Mouse (Mus musculus) liver, embryonic 14.5 days (tissue): ENCODE measurements around the gene P2rx1. TPM values are rescaled to one million over a fixed set of nuclear protein-coding genes. Genes with fewer than 3 reads are reported as not detected.

ENCODE experiments used
- ATAC-seq: fragments of 200-750 bp; cut with Nextera tagmentation; 2 replicates; pipeline ENCODE4 v1.8.0; 2017; ENCODE audit warnings: moderate number of reproducible peaks, mild to moderate bottlenecking, moderate library complexity; ENCODE audit not compliant: insufficient read depth
- DNase-seq, 3 experiments: peaks; one replicate each; pipeline ENCODE4 v3.0.0-alpha.2; 2012 to 2013; ENCODE audit warnings: low read depth in 3 of 3, low spot score in 3 of 3
- H3K27ac ChIP-seq: fragments of 300-500 bp; sonication (generic); 2 replicates; pipeline ENCODE4 v1.5.1; 2014; ENCODE audit warnings: moderate library complexity, mild to moderate bottlenecking, control low read depth, inconsistent platforms
- H3K27me3 ChIP-seq: fragments of 300-500 bp; sonication (generic); 2 replicates; pipeline ENCODE4 v1.6.1; 2014; ENCODE audit warnings: mild to moderate bottlenecking, low read length, moderate library complexity; ENCODE audit not compliant: control insufficient read depth, insufficient read depth
- H3K36me3 ChIP-seq: fragments of 300-500 bp; sonication (generic); replicated peaks from 2 replicates; pipeline ENCODE4 v1.6.1; 2014; ENCODE audit warnings: low read depth; ENCODE audit not compliant: control insufficient read depth, insufficient read depth
- H3K4me1 ChIP-seq, 2 experiments: fragments of 200-500 bp in 1 of 2; fragments of 300-500 bp in 1 of 2; sonication (generic) in 1 of 2; replicated peaks; 2 replicates each; pipeline ENCODE4 v1.6.1; 2012 to 2014; ENCODE audit warnings: antibody characterized with exemption in 1 of 2, inconsistent platforms in 1 of 2, low read length in 1 of 2; ENCODE audit not compliant: control insufficient read depth in 2 of 2, insufficient read depth in 2 of 2
- H3K4me2 ChIP-seq: fragments of 300-500 bp; sonication (generic); 2 replicates; pipeline ENCODE4 v1.6.1; 2014; ENCODE audit warnings: low read depth, mild to moderate bottlenecking, control low read depth, moderate library complexity
- H3K4me3 ChIP-seq, 2 experiments: fragments of 200-500 bp in 1 of 2; fragments of 300-500 bp in 1 of 2; sonication (generic) in 1 of 2; 2 replicates each; pipeline ENCODE4 v1.5.1; 2012 to 2014; ENCODE audit warnings: low read depth in 2 of 2, low read length in 2 of 2, mild to moderate bottlenecking in 2 of 2, control low read depth in 1 of 2, inconsistent platforms in 1 of 2, moderate library complexity in 1 of 2; ENCODE audit not compliant: insufficient read depth in 1 of 2
- H3K9ac ChIP-seq: fragments of 300-500 bp; sonication (generic); replicated peaks from 2 replicates; pipeline ENCODE4 v1.6.1; 2014; ENCODE audit warnings: mild to moderate bottlenecking, control low read depth, moderate library complexity
- H3K9me3 ChIP-seq: fragments of 300-500 bp; sonication (generic); 2 replicates; pipeline ENCODE4 v1.6.1; 2016; ENCODE audit warnings: low read length, mixed read lengths; ENCODE audit not compliant: control insufficient read depth
- CTCF ChIP-seq: IDR thresholded peaks from 2 replicates; pipeline ENCODE4 v1.5.1; 2016; ENCODE audit warnings: antibody characterized with exemption, low read depth, control low read depth
- EP300 ChIP-seq: IDR thresholded peaks from 2 replicates; pipeline ENCODE4 v1.6.1; 2016; ENCODE audit warnings: antibody characterized with exemption, low read depth
- WGBS: fragments of 180-500 bp; shearing (Covaris S2); extraction: QIAGEN DNeasy Blood & Tissue Kit; methylation state at CpG from one replicate; pipeline ENCODE4 v1.1.7; 2014; ENCODE audit not compliant: insufficient replicate concordance; 5-methylcytosine and 5-hydroxymethylcytosine counted together
- polyA plus RNA-seq, 2 experiments: library from polyadenylated mRNA; depleted of rRNA in 1 of 2; stranded (reverse) in 1 of 2; unstranded in 1 of 2; fragments of >200 nt; fragmentation: Nextera tagmentation in 1 of 2; extraction: Ambion mirVana in 1 of 2; gene quantifications; 2 replicates each; pipeline versions ENCODE4 v1.2.1 to v1.2.3; 2012 to 2014

P2rx1 gene
- polyA plus RNA-seq, 2 experiments, result 4.6 to 6.8 TPM

DNA sequence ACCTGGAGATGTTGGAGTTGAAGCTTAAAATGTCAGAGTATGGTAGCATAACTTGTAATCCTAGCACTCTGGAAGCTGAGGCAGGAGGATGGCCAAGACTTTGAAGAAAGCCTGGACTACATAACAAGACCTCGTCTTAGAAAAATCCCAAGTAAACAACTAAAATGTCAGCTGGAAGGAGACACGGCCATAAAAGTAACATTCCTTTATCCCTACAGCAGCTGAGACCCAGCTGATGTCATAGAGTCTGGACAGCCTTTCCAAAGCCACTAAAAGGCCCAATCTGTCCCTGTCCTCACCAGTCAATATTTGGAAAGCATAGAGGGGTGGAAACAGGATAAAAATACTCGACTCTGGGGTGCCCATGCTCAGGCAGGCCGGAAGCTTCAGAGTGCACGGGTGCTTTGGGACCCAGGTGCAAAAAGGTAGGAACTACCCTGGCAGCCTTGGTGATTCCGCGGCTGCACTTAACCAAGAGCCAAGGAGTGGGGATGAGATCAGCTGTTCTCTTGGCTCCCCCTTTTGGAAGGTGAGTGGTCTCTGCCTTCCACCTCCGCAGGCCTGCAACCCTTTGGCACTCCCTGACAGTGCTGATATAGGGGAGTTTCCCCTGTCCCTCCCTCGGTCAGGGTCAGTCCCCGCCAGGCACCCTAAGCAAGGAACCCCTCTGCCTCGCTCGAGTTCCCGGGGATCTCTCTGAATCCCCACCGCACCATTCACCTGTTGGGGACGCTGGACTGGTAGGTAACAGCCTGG lies 38.8 kb upstream of the P2rx1 start:
- peak overlapping the region in 1 of 2 experiments; percentile 50; a peak in 1 of 4 replicates for H3K4me3 ChIP-seq
- H3K36me3 ChIP-seq, result no peaks in the 10 kb centered on the region
- WGBS, result 25% methylated on average over 15 of the region's 15 CpGs
- no peak overlapping the region for H3K27ac ChIP-seq
- H3K27me3 ChIP-seq, result peaks cover 7% of the 10 kb centered on the region
- DNase-seq, result no peak
- peak overlapping the region; percentile 71 for H3K4me2 ChIP-seq
- H3K4me1 ChIP-seq, result peaks cover 4 to 12% of the 10 kb centered on the region in 2 experiments
- no peaks in the 10 kb centered on the region for H3K9me3 ChIP-seq
- no peak for TF ChIP-seq EP300
- TF ChIP-seq CTCF, result peak; percentile 18
- no peak overlapping the region for H3K9ac ChIP-seq
- ATAC-seq, result no peak

DNA sequence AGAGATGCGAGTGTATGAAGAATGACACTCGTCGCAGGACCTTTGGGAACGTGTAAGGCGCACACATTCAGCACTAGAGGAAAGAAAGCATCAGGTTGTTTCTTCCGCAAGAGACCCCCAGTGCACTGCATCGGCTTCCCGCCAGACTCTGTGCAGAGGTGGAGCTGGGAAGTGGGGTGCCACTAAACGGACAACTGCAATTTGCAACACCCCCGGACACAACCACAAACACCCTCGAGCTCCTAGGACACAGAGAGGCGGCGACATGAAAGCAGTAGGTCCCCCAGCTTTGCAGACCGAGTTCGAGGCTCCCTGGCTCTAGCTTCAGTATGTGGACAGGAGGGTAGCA lies 38.2 kb upstream of the P2rx1 start:
- no peak overlapping the region for H3K9ac ChIP-seq
- DNase-seq (no peak), ATAC-seq (peak; percentile 27; the same call in 1 of the 2 replicates)

DNA sequence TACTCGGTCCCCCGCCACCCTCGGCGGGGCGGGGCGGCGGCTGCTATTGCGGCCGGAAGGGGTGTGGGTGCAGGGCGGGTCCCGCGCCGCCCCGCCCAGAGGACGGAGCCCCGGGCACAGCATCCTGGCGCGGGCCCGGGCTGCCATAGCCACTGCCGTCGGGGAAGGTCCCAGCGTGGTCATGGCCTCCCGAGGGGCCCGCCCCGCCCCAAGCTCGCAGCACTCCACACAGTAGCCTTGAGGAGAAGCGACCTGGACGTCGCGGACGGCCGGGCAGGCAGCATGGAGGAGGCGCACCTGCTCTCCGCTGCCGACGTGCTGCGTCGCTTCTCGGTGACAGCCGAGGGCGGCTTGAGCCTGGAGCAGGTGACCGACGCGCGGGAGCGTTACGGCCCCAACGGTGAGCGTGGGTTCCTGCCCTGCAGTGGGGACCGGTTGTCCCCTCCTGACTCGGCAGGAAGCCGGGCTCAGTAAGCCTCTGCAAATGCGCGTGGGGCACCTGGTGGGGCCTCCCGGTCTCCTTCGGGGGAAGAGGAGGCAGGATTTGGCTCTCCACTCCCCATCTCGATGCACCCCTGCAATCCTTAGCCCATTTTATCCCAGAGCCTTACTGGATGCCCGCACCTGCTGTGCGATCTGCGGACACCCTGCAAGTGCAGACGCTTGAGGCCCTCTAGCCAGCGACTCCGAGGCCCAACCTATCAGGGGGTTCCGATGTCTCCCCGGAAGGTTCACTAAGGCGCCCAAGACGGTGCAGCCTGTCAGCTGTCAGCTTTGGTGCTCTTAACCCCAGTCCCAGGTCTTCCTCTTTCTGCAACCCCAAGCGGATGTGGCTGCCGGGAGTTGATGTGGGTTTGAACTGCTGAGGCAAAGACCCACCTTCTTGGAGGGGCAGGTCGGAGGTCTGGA lies 37.6 kb upstream of the P2rx1 start, which contains the start of gene Atp2a3:
TSS of gene Atp2a3 (plus strand) at position 98 of the 909 bp plus-strand sequence.
- TF ChIP-seq EP300 (no peak), CTCF (no peak)
- H3K36me3 ChIP-seq, result no peaks in the 10 kb centered on the region
- peak within 1 kb of the TSS; percentile 20 to 50 for H3K4me3 ChIP-seq
- 1% methylated on average over 69 of the region's 70 CpGs for WGBS
- no peaks in the 10 kb centered on the region for H3K9me3 ChIP-seq
- peaks cover 7% of the 10 kb centered on the region for H3K27me3 ChIP-seq
- peak within 1 kb of the TSS; percentile 13; the same call in 1 of the 2 replicates for H3K9ac ChIP-seq
- H3K4me2 ChIP-seq, result peak within 1 kb of the TSS; percentile 71
- DNase-seq (no peak), ATAC-seq (peak; percentile 71; the same call in 1 of the 2 replicates)
- peaks cover 4 to 6% of the 10 kb centered on the region in 2 experiments for H3K4me1 ChIP-seq
- H3K27ac ChIP-seq, result no peak within 1 kb of the TSS

More for the DNA sequence above, 38.2 kb upstream of the P2rx1 start:
- Histone ChIP-seq H3K4me2 (peak overlapping the region; percentile 71), H3K27me3 (peaks cover 7% of the 10 kb centered on the region), H3K9me3 (no peaks in the 10 kb centered on the region), H3K4me1 (peaks cover 4 to 6% of the 10 kb centered on the region in 2 experiments), H3K4me3 (peak overlapping the region; percentile 20 to 50; a peak in 3 of 4 replicates), H3K36me3 (no peaks in the 10 kb centered on the region), H3K27ac (no peak overlapping the region)
- no peak for TF ChIP-seq EP300
- TF ChIP-seq CTCF, result no peak
- 14% methylated on average over 15 of the region's 15 CpGs for WGBS

DNA sequence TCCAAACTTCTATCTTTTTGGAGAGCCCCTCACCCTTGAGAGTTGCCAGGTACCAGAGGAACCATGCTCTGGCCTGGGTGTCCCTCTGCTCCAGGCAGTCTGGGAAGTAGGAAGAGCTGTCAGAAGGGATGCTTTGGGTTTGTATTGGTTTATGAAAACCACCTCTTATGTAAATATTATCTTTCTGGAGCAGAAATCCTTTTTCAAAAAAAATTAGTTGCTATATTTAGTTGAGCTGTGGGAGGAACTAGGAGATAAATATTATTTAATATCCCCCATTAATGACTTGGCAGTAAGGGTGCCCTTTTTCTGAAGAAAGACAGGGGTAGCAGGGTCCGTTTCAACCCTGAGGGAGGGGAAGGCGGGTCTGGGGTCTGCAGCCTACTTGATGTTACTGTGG lies 36.5 kb upstream of the P2rx1 start:
- H3K27ac ChIP-seq, result no peak overlapping the region
- peaks cover 7% of the 10 kb centered on the region for H3K27me3 ChIP-seq
- H3K4me1 ChIP-seq, result peaks cover 4% of the 10 kb centered on the region in 2 experiments
- H3K36me3 ChIP-seq, result no peaks in the 10 kb centered on the region
- ATAC-seq, result no peak
- H3K4me3 ChIP-seq, result no peak overlapping the region
- TF ChIP-seq CTCF (no peak), EP300 (no peak)
- WGBS, result 46% methylated on average over 2 of the region's 2 CpGs
- no peaks in the 10 kb centered on the region for H3K9me3 ChIP-seq
- no peak for DNase-seq
- no peak overlapping the region for H3K9ac ChIP-seq
- H3K4me2 ChIP-seq, result no peak overlapping the region; the same call in none of the 2 replicates
